Mouse (Mus musculus) limb, embryonic 12.5 days (tissue): Measurements from ENCODE around the gene Hspg2. TPM values are rescaled to one million over a fixed set of nuclear protein-coding genes. Genes with fewer than 3 reads are reported as not detected.

Experiments
- ATAC-seq: fragments of 200-750 bp; cut with Nextera tagmentation; 2 replicates; pipeline ENCODE4 v1.8.0; 2017; ENCODE audit warnings: low read depth, moderate TSS enrichment; ENCODE audit not compliant: insufficient number of reproducible peaks, insufficient read depth, low FRiP score, low TSS enrichment
- H3K27ac ChIP-seq: fragments of 300-500 bp; sonication (generic); 2 replicates; pipeline ENCODE4 v1.5.1; 2016; ENCODE audit warnings: mild to moderate bottlenecking, moderate library complexity
- H3K27me3 ChIP-seq: fragments of 300-500 bp; sonication (generic); 2 replicates; pipeline ENCODE4 v1.6.1; 2016; ENCODE audit warnings: mild to moderate bottlenecking, moderate library complexity
- H3K36me3 ChIP-seq: fragments of 300-500 bp; sonication (generic); 2 replicates; pipeline ENCODE4 v1.6.1; 2016; ENCODE audit warnings: mild to moderate bottlenecking, moderate library complexity
- H3K4me1 ChIP-seq: fragments of 300-500 bp; sonication (generic); replicated peaks from 2 replicates; pipeline ENCODE4 v1.6.1; 2016
- H3K4me2 ChIP-seq: fragments of 300-500 bp; sonication (generic); 2 replicates; pipeline ENCODE4 v1.6.1; 2016; ENCODE audit warnings: mild to moderate bottlenecking, moderate library complexity
- H3K4me3 ChIP-seq: fragments of 300-500 bp; sonication (generic); replicated peaks from 2 replicates; pipeline ENCODE4 v1.5.1; 2016; ENCODE audit warnings: mild to moderate bottlenecking
- H3K9ac ChIP-seq: fragments of 300-500 bp; sonication (generic); replicated peaks from 2 replicates; pipeline ENCODE4 v1.6.1; 2016; ENCODE audit warnings: mild to moderate bottlenecking, moderate library complexity
- H3K9me3 ChIP-seq: fragments of 300-500 bp; sonication (generic); 2 replicates; pipeline ENCODE4 v1.6.1; 2016; ENCODE audit warnings: mild to moderate bottlenecking, moderate library complexity
- WGBS: fragments of 180-500 bp; shearing (Covaris S2); methylation state at CpG from one replicate; pipeline ENCODE4 v1.1.7; 2016; 5-methylcytosine and 5-hydroxymethylcytosine counted together
- polyA plus RNA-seq: library from polyadenylated mRNA; unstranded; fragments of >200 nt; fragmentation: Nextera tagmentation; extraction: Ambion mirVana; gene quantifications from 2 replicates; pipeline ENCODE4 v1.2.1, GENCODE M21; 2016

Hspg2 gene
- polyA plus RNA-seq, 1 experiment from 2014 or later: 14.3 TPM

GRCm38 (mm10) chr4:137448641-137449040 is 19.9 kb upstream of the Hspg2 start:
- Histone ChIP-seq H3K4me2 (no peak overlapping the region), H3K36me3 (no peaks in the 10 kb centered on the region), H3K27me3 (no peaks in the 10 kb centered on the region), H3K4me1 (peaks cover 8% of the 10 kb centered on the region), H3K9ac (no peak overlapping the region), H3K4me3 (no peak overlapping the region), H3K9me3 (no peaks in the 10 kb centered on the region), H3K27ac (no peak overlapping the region)
- ATAC-seq: no peak
- 60% methylated on average over 2 of the region's 2 CpGs for WGBS

DNA sequence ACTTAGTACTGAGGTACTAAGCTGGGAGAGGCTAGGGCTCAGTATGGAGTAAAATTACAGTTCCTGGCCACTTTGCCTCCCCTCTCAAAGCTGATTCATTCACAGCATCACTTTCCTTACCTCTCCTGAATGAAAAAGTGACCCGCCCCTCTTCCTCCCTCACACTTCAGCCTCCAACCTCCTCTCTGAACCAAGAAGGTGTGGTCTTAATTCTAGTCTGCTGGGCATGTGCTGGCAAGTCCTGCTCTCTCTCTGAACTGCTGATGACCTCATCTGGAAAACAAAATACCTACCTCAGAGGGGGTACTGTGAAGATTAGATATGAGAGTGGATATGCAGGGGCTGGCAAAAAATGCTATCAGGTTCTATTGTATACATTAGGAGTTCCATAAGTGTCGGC is 19.4 kb upstream of the Hspg2 start:
- no peak overlapping the region for H3K27ac ChIP-seq
- WGBS: 78% methylated on average over 2 of the region's 2 CpGs

GRCm38 (mm10) chr4:137449715-137450114 is 18.9 kb upstream of the Hspg2 start:
- ATAC-seq: no peak
- no peaks in the 10 kb centered on the region for H3K36me3 ChIP-seq
- WGBS: 81% methylated on average over 10 of the region's 10 CpGs
- H3K4me3 ChIP-seq: no peak overlapping the region
- H3K9me3 ChIP-seq: no peaks in the 10 kb centered on the region
- H3K27me3 ChIP-seq: no peaks in the 10 kb centered on the region
- no peak overlapping the region for H3K4me2 ChIP-seq
- no peak overlapping the region for H3K9ac ChIP-seq
- no peak overlapping the region for H3K27ac ChIP-seq
- H3K4me1 ChIP-seq: peaks cover 8% of the 10 kb centered on the region

More for the DNA sequence above, 19.4 kb upstream of the Hspg2 start:
- H3K36me3 ChIP-seq: no peaks in the 10 kb centered on the region
- H3K27me3 ChIP-seq: no peaks in the 10 kb centered on the region
- H3K9me3 ChIP-seq: no peaks in the 10 kb centered on the region
- no peak overlapping the region for H3K9ac ChIP-seq
- H3K4me3 ChIP-seq: no peak overlapping the region
- peaks cover 8% of the 10 kb centered on the region for H3K4me1 ChIP-seq
- ATAC-seq: no peak
- no peak overlapping the region for H3K4me2 ChIP-seq

DNA sequence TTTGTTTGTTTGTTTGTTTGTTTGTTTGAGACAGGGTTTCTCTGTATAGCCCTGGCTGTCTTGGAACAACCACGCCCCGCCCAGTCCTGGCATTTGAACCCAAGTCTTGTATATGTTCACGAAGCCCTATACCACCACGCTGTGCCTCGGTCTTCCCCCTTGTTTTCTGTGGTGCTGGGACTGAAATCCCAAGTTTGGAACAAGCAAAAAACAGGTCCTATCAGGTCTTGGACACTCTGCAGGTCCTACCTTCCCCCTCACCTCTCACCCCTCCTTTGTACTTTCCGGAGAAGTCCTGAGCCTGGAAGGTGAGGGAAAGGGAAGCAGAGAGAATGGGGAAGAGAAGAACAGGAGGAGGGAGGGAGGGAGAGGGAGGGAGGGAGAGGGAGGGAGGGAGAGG is 16.4 kb upstream of the Hspg2 start:
- no peak overlapping the region for H3K27ac ChIP-seq
- peaks cover 8% of the 10 kb centered on the region for H3K4me1 ChIP-seq
- no peak overlapping the region for H3K4me3 ChIP-seq
- ATAC-seq: no peak
- no peaks in the 10 kb centered on the region for H3K27me3 ChIP-seq
- no peaks in the 10 kb centered on the region for H3K9me3 ChIP-seq
- no peak overlapping the region for H3K4me2 ChIP-seq
- H3K9ac ChIP-seq: no peak overlapping the region
- 91% methylated on average over 6 of the region's 6 CpGs for WGBS
- H3K36me3 ChIP-seq: no peaks in the 10 kb centered on the region

DNA sequence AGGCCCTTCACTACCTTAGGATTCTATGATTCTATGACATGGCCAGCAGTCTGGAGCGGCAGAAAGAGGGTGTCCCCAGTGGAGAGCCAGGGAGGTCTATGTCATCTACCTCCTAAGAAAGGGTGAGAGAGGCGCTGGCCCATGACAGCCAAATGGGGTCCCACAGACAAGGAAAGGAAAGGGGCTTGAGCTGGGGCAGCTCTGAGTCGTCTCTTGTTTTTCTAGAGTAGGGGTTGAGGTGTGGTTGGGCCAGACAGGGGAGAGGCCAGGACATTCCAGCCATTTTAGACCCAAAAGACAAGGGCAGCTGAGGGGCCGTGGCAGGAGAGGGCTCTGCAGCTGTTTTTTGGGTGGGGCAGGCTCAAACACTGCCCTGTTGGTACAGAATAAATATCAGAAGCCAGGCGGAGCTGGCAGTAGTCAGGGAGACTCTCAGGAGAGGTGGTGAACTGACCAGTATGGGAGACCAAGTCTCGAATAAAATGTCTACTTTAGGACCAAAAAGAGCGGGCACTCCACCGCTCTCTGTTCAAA is 15.3 kb upstream of the Hspg2 start, which contains the start of gene 1700013G24Rik:
Gene 1700013G24Rik (plus strand): TSS at position 51 of the 534 bp plus-strand sequence.
- WGBS: 79% methylated on average over 8 of the region's 8 CpGs
- Histone ChIP-seq H3K9ac (no peak within 1 kb of the TSS), H3K4me2 (no peak within 1 kb of the TSS), H3K27ac (no peak within 1 kb of the TSS), H3K36me3 (no peaks in the 10 kb centered on the region), H3K27me3 (no peaks in the 10 kb centered on the region), H3K4me1 (peaks cover 3% of the 10 kb centered on the region), H3K4me3 (no peak within 1 kb of the TSS), H3K9me3 (no peaks in the 10 kb centered on the region)
- ATAC-seq: no peak

DNA sequence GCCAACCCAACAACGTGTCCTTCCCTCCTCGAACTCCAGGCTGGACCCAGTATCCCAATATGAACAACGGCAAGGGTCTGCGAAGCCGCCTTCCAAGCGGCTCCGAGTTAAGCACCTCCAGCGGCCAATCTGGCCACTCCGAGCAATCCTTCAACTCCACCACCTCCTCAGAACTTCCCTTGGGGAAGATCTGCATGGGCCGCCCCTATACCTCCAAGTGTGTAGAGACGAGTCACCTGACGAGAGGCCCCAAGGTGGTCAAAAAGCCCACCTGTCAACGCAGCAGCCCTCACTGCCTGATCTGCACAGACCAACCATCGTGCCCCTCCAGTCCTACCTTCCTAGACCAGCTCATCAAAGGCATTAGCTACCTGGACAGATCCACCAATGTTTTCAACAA is 14.0 kb upstream of the Hspg2 start:
- Histone ChIP-seq H3K4me2 (no peak overlapping the region), H3K36me3 (no peaks in the 10 kb centered on the region), H3K9ac (no peak overlapping the region), H3K4me1 (no peaks in the 10 kb centered on the region), H3K4me3 (no peak overlapping the region), H3K27ac (no peak overlapping the region), H3K9me3 (no peaks in the 10 kb centered on the region), H3K27me3 (no peaks in the 10 kb centered on the region)
- WGBS: 88% methylated on average over 14 of the region's 14 CpGs
- no peak for ATAC-seq

- 84% methylated on average over 12 of the region's 12 CpGs for WGBS
- no peak for ATAC-seq
- H3K27ac ChIP-seq: no peak overlapping the region
- no peaks in the 10 kb centered on the region for H3K36me3 ChIP-seq
- H3K4me2 ChIP-seq: no peak overlapping the region
- no peaks in the 10 kb centered on the region for H3K27me3 ChIP-seq
- 0 out of 2 replicates have a peak, but pooled peaks cover under 1% of the 10 kb centered on the region for H3K9me3 ChIP-seq
- no peak overlapping the region for H3K4me3 ChIP-seq
- no peaks in the 10 kb centered on the region for H3K4me1 ChIP-seq
- no peak overlapping the region for H3K9ac ChIP-seq
These were observed 12.0 kb upstream of the Hspg2 start for GRCm38 (mm10) chr4:137456581-137456980.

DNA sequence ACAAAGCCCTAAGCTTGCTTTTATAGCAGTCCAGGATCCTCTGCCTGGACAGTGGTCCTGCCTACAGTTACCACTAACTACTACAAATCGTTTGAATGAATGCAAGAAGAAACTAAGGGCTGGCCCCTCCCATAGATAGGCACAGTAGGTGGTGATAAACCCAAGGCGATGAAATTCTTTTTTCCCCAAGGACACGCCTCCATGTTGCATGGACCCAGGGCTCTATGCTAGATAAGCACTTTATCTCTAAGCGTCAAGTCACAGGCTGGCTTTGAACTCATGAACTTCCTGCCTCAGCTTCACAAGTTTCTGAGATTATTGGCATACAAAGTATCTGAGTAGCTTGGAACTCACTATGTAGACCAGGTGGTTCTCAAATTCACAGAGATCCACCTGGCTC is 11.3 kb upstream of the Hspg2 start:
- no peak overlapping the region for H3K27ac ChIP-seq
- no peak overlapping the region for H3K4me3 ChIP-seq
- H3K4me1 ChIP-seq: no peaks in the 10 kb centered on the region
- WGBS: 80% methylated on average over 4 of the region's 4 CpGs
- H3K4me2 ChIP-seq: no peak overlapping the region
- ATAC-seq: no peak
- no peaks in the 10 kb centered on the region for H3K36me3 ChIP-seq
- no peak overlapping the region for H3K9ac ChIP-seq
- no peaks in the 10 kb centered on the region for H3K27me3 ChIP-seq
- peaks cover 3% of the 10 kb centered on the region; the same call in 1 of the 2 replicates for H3K9me3 ChIP-seq

DNA sequence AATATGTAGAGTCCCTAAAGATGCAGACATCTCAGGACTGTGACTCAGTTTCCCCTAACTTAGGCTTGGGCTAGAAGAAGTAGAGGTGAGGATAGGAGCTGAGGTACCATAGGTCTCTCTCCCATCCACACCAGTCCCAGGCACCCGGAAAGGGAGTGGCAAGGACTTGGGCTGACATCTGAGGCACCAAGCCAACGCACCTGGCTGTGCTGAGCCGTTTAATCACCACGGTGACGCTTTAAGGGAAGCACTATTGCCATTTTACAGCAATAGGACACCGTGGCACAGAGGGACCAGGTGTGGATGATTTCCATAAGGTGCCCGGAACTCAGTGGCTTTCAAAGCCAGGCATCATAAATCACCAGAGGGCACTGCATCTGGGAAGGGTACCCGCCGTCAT is 10.3 kb upstream of the Hspg2 start:
- H3K4me2 ChIP-seq: no peak overlapping the region

DNA sequence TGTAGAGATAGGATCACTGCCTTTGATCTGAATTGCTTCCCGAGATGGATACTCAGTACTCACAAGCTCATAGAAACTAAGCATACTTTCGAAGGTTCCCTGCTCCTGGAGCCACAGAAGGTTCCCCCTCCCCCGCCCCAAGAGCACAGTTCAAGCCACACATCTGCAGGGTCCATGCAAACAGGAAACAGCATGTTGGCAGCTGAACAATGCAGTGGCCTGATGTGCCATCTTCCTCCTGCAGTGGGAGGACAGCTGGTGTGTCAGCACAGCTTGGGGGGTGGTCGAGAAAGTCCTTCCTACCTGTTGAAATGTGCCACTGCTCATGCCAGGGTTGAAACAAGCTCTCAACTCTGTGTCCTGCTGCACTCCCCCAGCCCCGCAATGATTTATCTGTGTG is 9.7 kb upstream of the Hspg2 start:
- WGBS: 67% methylated on average over 5 of the region's 5 CpGs
- no peak overlapping the region for H3K4me2 ChIP-seq
- H3K9me3 ChIP-seq: peaks cover 3% of the 10 kb centered on the region; the same call in 1 of the 2 replicates
- H3K4me3 ChIP-seq: no peak overlapping the region
- no peak for ATAC-seq
- no peaks in the 10 kb centered on the region for H3K4me1 ChIP-seq
- H3K9ac ChIP-seq: no peak overlapping the region
- H3K36me3 ChIP-seq: no peaks in the 10 kb centered on the region
- H3K27ac ChIP-seq: no peak overlapping the region
- H3K27me3 ChIP-seq: no peaks in the 10 kb centered on the region

More for the DNA sequence above, 10.3 kb upstream of the Hspg2 start:
- Histone ChIP-seq H3K9ac (no peak overlapping the region), H3K27ac (no peak overlapping the region), H3K4me3 (no peak overlapping the region), H3K36me3 (no peaks in the 10 kb centered on the region), H3K4me1 (no peaks in the 10 kb centered on the region), H3K9me3 (peaks cover 3% of the 10 kb centered on the region; the same call in 1 of the 2 replicates), H3K27me3 (no peaks in the 10 kb centered on the region)
- 77% methylated on average over 9 of the region's 9 CpGs for WGBS
- ATAC-seq: no peak

DNA sequence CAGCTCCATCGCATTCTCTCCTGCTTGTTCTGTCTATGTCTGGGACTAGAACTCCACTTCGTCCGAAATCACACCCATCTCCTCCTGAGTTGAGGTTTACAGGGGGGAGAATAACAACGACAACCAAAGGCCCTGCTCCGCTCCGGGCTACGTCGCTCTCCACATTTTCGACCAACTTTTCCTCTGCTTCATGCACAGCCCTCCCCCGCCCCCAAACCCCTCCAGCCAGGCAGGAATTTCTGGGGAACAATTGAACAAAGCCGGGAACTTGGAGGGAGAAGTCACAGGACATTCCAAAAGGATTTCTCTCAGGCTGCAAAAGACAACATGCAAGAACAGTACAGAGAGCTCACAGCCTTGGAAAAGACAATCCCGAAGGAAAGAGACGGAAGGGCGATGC is 7.9 kb upstream of the Hspg2 start:
- Histone ChIP-seq H3K4me1 (peaks cover 7% of the 10 kb centered on the region; the same call in 1 of the 2 replicates), H3K27me3 (no peaks in the 10 kb centered on the region), H3K4me3 (no peak overlapping the region), H3K36me3 (no peaks in the 10 kb centered on the region), H3K4me2 (no peak overlapping the region), H3K27ac (no peak overlapping the region), H3K9me3 (peaks cover 3% of the 10 kb centered on the region; the same call in 1 of the 2 replicates), H3K9ac (no peak overlapping the region)
- 82% methylated on average over 14 of the region's 14 CpGs for WGBS
- ATAC-seq: no peak

DNA sequence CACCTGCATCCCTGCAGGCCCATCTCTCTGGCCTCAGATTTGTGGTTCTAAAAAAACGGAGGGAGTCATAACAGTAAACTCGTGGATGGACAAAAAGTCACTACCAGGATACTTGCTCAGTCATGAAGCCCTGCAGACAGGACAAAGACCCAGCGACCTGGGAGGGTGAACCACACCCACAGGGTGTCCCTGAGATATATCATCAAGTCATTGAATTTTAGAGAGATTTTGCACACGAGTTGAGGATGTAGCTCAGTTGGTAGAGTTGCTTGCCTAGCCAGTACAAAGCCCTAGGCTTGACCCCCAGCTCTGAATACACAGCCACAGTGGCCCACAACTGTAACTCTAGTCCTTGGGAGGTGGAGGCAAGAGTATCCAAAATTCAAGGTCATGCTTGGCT is 7.4 kb upstream of the Hspg2 start:
- H3K27ac ChIP-seq: 0 out of 2 replicates have a peak overlapping the region, but pooled peaks have one; percentile 7
- no peak for ATAC-seq
- no peak overlapping the region for H3K4me3 ChIP-seq
- peaks cover 7% of the 10 kb centered on the region; the same call in 1 of the 2 replicates for H3K4me1 ChIP-seq
- H3K27me3 ChIP-seq: no peaks in the 10 kb centered on the region
- H3K36me3 ChIP-seq: no peaks in the 10 kb centered on the region
- WGBS: 81% methylated on average over 4 of the region's 4 CpGs
- no peak overlapping the region for H3K9ac ChIP-seq
- H3K4me2 ChIP-seq: no peak overlapping the region
- H3K9me3 ChIP-seq: peaks cover 3% of the 10 kb centered on the region; the same call in 1 of the 2 replicates
